Comparison of ENCODE assay signal across 10 mouse cellular contexts in genomic region chr15:32447558-32448349, GRCm38 (mm10).
DNase-seq lines count a peak whose midpoint lies in the region; ATAC-seq and TF ChIP-seq lines count a peak whose summit lies in the region.
"Had no signal": no experiment of that assay in that cellular context is flagged by ENCODE, and none has a peak within 500 bp of the region (broad histone marks: within the 10 kb centered on the region; RNA-seq: fewer than 3 reads in every experiment).

No protein-coding gene starts in this region.

- H3K27ac ChIP-seq in lung, embryonic 15.5 days, result peak overlapping the region; percentile 41; the same call in 1 of the 2 replicates
- peak overlapping the region; percentile 80 for H3K27ac ChIP-seq in embryonic facial prominence, embryonic 10.5 days (replicated peaks)
- peak overlapping the region; percentile 66; the same call in 1 of the 2 replicates for H3K27ac ChIP-seq in hindbrain, embryonic 13.5 days
- H3K27ac ChIP-seq in thymus, adult 2 months (ENCODE audit: control insufficient read depth, insufficient read depth, low read length), result no peak overlapping the region
- H3K27ac ChIP-seq: heart, adult 2 months had no signal

- H3K9me3 ChIP-seq in lung, embryonic 15.5 days, result no peaks in the 10 kb centered on the region
- H3K9me3 ChIP-seq in embryonic facial prominence, embryonic 10.5 days, result no peaks in the 10 kb centered on the region
- H3K9me3 ChIP-seq in hindbrain, embryonic 13.5 days, result no peaks in the 10 kb centered on the region

- peaks cover 10% of the 10 kb centered on the region for H3K4me1 ChIP-seq in lung, embryonic 15.5 days
- H3K4me1 ChIP-seq in embryonic facial prominence, embryonic 10.5 days, result peaks cover 13% of the 10 kb centered on the region
- H3K4me1 ChIP-seq in hindbrain, embryonic 13.5 days (replicated peaks), result no peaks in the 10 kb centered on the region
- no peaks in the 10 kb centered on the region for H3K4me1 ChIP-seq in thymus, adult 2 months (replicated peaks; ENCODE audit: control insufficient read depth, insufficient read depth, low read length)

- ATAC-seq in lung, embryonic 15.5 days (ENCODE audit: borderline replicate concordance, extremely low read depth, low FRiP score, low TSS enrichment), result peak; percentile 75; the same call in 1 of the 2 replicates
- peak; percentile 75 for ATAC-seq in hindbrain, embryonic 13.5 days (ENCODE audit: low FRiP score)

- 55% methylated on average over 7 of the region's 7 CpGs for WGBS in lung, embryonic 15.5 days
- 62% methylated on average over 7 of the region's 7 CpGs for WGBS in embryonic facial prominence, embryonic 10.5 days
- WGBS in hindbrain, embryonic 13.5 days, result 61% methylated on average over 7 of the region's 7 CpGs
- 92% methylated on average over 7 of the region's 7 CpGs for WGBS in thymus, adult 2 months

- no peak for DNase-seq in lung, adult 18-20 months
- peak; percentile 60 for DNase-seq in embryonic facial prominence, embryonic 10.5 days (ENCODE audit: low spot score)
- DNase-seq in neural tube, embryonic 10.5 days (ENCODE audit: extremely low spot score, low spot score), result peak; percentile 37
- DNase-seq in frontal cortex, postnatal 10 days (ENCODE audit: low spot score in 2 of 2), result no peak
- DNase-seq in thymus, adult 2 months, result no peak
- DNase-seq: cerebellum, postnatal 25 days; heart, adult 2 months; heart, postnatal 4 days had no signal

- H3K27me3 ChIP-seq in lung, embryonic 15.5 days, result no peaks in the 10 kb centered on the region
- no peaks in the 10 kb centered on the region for H3K27me3 ChIP-seq in embryonic facial prominence, embryonic 10.5 days (replicated peaks; ENCODE audit: low read depth, poor library complexity, severe bottlenecking)
- H3K27me3 ChIP-seq in hindbrain, embryonic 13.5 days, result no peaks in the 10 kb centered on the region
- no peaks in the 10 kb centered on the region for H3K27me3 ChIP-seq in thymus, adult 2 months (ENCODE audit: control insufficient read depth, insufficient read depth, low read length)

- H3K36me3 ChIP-seq in lung, embryonic 15.5 days, result no peaks in the 10 kb centered on the region
- no peaks in the 10 kb centered on the region for H3K36me3 ChIP-seq in embryonic facial prominence, embryonic 10.5 days (replicated peaks)
- H3K36me3 ChIP-seq in hindbrain, embryonic 13.5 days, result no peaks in the 10 kb centered on the region
- H3K36me3 ChIP-seq in thymus, adult 2 months (ENCODE audit: control insufficient read depth, insufficient read depth, low read length), result no peaks in the 10 kb centered on the region

- no peak for TF ChIP-seq CTCF in thymus, adult 2 months (IDR thresholded peaks at IDR 0.05; ENCODE audit: borderline replicate concordance, control insufficient read depth, extremely low read depth, insufficient read depth, low read length, poor library complexity)

- no peak overlapping the region for H3K9ac ChIP-seq in lung, embryonic 15.5 days
- no peak overlapping the region for H3K9ac ChIP-seq in hindbrain, embryonic 13.5 days

- no peak overlapping the region for H3K4me3 ChIP-seq in lung, embryonic 15.5 days
- H3K4me3 ChIP-seq in embryonic facial prominence, embryonic 10.5 days, result no peak overlapping the region
- H3K4me3 ChIP-seq in hindbrain, embryonic 13.5 days, result no peak overlapping the region
- no peak overlapping the region for H3K4me3 ChIP-seq in thymus, adult 2 months (ENCODE audit: control insufficient read depth, insufficient read depth, low read length)
- H3K4me3 ChIP-seq: heart, adult 2 months had no signal

- no peak overlapping the region for H3K4me2 ChIP-seq in lung, embryonic 15.5 days
- no peak overlapping the region for H3K4me2 ChIP-seq in hindbrain, embryonic 13.5 days

- TF ChIP-seq POLR2A in thymus, adult 2 months (IDR thresholded peaks at IDR 0.05; ENCODE audit: control insufficient read depth, extremely low read depth, insufficient read depth, low read length, poor library complexity), result no peak

Comparison
In these comparisons a context has a peak if more than half of its experiments do, and no peak if none do; other contexts are left out.
1. DNase-seq: peak in embryonic facial prominence, embryonic 10.5 days (single experiment) and neural tube, embryonic 10.5 days (single experiment); none in lung, adult 18-20 months (0 of 2), frontal cortex, postnatal 10 days (0 of 2) and thymus, adult 2 months (single experiment).